Mouse (Mus musculus): ENCODE data around the gene Vps45. TPM values are rescaled to one million over a fixed set of nuclear protein-coding genes. Genes with fewer than 3 reads are reported as not detected.

Gene Vps45
- total and polyA plus RNA-seq, 2 experiments from 2014 or later = 10.5 to 49.4 TPM

DNA sequence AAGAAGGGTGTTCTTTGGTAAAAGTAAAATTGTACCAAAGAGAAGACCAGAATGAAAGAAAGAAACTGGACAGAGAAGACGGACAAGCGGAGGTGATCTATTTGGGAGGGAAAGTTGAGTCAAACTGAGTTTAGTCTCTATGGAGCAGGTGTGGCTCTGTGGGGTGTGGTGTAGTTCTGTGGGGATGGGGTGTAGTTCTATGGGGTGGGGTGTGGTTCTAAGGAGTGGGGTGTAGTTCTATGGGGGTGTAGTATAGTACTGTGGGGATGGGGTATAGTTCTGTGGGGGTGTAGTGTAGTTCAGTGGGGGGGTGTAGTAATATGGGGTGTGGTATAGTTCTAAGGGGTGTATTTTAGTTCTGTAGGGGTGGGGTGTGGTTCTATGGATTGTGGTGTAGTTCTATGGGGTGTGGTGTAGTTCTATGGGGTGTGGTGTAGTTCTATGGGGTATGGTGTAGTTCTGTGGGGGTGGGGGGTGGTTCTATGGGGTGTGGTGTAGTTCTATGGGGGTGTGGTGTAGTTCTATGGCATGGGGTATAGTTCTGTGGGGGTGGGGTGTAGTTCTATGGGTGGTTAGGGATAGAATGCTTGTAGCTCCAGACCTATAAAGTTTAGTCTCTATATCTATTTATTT lies 41.9 kb downstream of the Vps45 start:
- H3K4me2 ChIP-seq (ENCODE audit: low read depth, low read length) = no peak overlapping the region
- peaks cover 16% of the 10 kb centered on the region for H3K4me1 ChIP-seq (ENCODE audit: control insufficient read depth, insufficient read depth)
- H3K27ac ChIP-seq (ENCODE audit: low read depth) = no peak overlapping the region
- 91% methylated on average over 2 of the region's 2 CpGs for WGBS
- TF ChIP-seq EP300 (IDR thresholded peaks at IDR 0.05; ENCODE audit: low read depth) (no peak), CTCF (IDR thresholded peaks at IDR 0.05; ENCODE audit: low read depth) (no peak)
- H3K27me3 ChIP-seq (ENCODE audit: control insufficient read depth, insufficient read depth, low read length) = no peaks in the 10 kb centered on the region
- no peak overlapping the region for H3K9ac ChIP-seq (replicated peaks; ENCODE audit: low read depth, low read length)
- no peak for ATAC-seq (ENCODE audit: insufficient read depth, low read depth)
- no peaks in the 10 kb centered on the region for H3K9me3 ChIP-seq (replicated peaks; ENCODE audit: control insufficient read depth, low read length)
- H3K4me3 ChIP-seq (ENCODE audit: low read depth, low read length) = no peak overlapping the region
- no peak for DNase-seq (ENCODE audit: low spot score)
- no peaks in the 10 kb centered on the region for H3K36me3 ChIP-seq (replicated peaks; ENCODE audit: control insufficient read depth, insufficient read depth, low read length)

DNA sequence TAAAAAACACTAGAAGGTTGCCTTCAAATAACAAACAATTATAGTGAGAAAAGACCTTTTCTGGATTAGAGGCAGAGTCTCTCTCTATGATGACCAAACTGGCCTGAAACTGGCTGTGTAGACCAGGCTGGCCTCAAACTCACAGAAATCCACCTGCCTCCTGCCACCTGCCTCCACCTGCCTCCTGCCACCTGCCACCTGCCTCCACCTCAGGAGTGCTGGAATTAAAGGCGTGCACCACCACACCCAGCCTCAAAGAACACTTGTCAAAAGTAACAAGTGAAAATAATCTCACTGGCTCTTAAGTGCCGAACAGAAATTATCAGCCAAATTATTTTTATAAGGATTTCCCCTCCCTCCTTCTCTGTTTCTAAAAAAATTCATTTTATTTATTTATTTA lies 42.6 kb downstream of the Vps45 start:
- H3K9ac ChIP-seq (replicated peaks; ENCODE audit: low read depth, low read length) = no peak overlapping the region
- no peaks in the 10 kb centered on the region for H3K27me3 ChIP-seq (ENCODE audit: control insufficient read depth, insufficient read depth, low read length)
- H3K9me3 ChIP-seq (replicated peaks; ENCODE audit: control insufficient read depth, low read length) = no peaks in the 10 kb centered on the region
- 84% methylated on average over 2 of the region's 2 CpGs for WGBS
- ATAC-seq (ENCODE audit: insufficient read depth, low read depth) (no peak), DNase-seq (ENCODE audit: low spot score) (no peak)
- H3K4me1 ChIP-seq (ENCODE audit: control insufficient read depth, insufficient read depth) = peaks cover 16% of the 10 kb centered on the region
- H3K4me3 ChIP-seq (ENCODE audit: low read depth, low read length) = no peak overlapping the region
- no peak overlapping the region for H3K4me2 ChIP-seq (ENCODE audit: low read depth, low read length)
- H3K27ac ChIP-seq (ENCODE audit: low read depth) = no peak overlapping the region
- TF ChIP-seq EP300 (IDR thresholded peaks at IDR 0.05; ENCODE audit: low read depth) (no peak), CTCF (IDR thresholded peaks at IDR 0.05; ENCODE audit: low read depth) (no peak)
- no peaks in the 10 kb centered on the region for H3K36me3 ChIP-seq (replicated peaks; ENCODE audit: control insufficient read depth, insufficient read depth, low read length)

DNA sequence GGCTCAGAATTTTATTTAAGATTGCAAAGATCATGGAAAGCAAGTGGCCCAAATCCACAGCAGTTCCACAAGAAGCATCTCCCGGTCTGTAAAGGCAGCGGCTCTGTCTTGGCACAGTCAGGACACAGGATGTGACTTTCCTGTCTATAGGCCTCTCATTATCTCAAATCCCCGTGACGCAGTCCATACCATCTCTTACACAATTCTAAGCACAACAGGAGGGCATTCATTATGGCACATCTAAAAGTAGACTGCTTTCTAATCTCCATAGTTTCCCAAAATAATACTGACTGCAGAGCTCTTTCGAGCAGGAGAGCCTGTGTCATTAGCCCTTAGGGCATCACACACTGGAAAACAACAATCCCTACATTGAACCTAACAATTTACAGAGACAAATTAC lies 45.5 kb downstream of the Vps45 start:
- Histone ChIP-seq H3K4me1 (ENCODE audit: control insufficient read depth, insufficient read depth) (peaks cover 16% of the 10 kb centered on the region), H3K36me3 (replicated peaks; ENCODE audit: control insufficient read depth, insufficient read depth, low read length) (no peaks in the 10 kb centered on the region), H3K9ac (replicated peaks; ENCODE audit: low read depth, low read length) (no peak overlapping the region), H3K4me3 (ENCODE audit: low read depth, low read length) (no peak overlapping the region), H3K9me3 (replicated peaks; ENCODE audit: control insufficient read depth, low read length) (no peaks in the 10 kb centered on the region), H3K27me3 (ENCODE audit: control insufficient read depth, insufficient read depth, low read length) (no peaks in the 10 kb centered on the region), H3K27ac (ENCODE audit: low read depth) (peak overlapping the region; percentile 84), H3K4me2 (ENCODE audit: low read depth, low read length) (no peak overlapping the region)
- 5% methylated on average over 5 of the region's 5 CpGs for WGBS
- ATAC-seq (ENCODE audit: insufficient read depth, low read depth) (peak; percentile 75), DNase-seq (ENCODE audit: low spot score) (peak; percentile 85)
- no peak for TF ChIP-seq EP300 (IDR thresholded peaks at IDR 0.05; ENCODE audit: low read depth)
- no peak for TF ChIP-seq CTCF (IDR thresholded peaks at IDR 0.05; ENCODE audit: low read depth)

DNA sequence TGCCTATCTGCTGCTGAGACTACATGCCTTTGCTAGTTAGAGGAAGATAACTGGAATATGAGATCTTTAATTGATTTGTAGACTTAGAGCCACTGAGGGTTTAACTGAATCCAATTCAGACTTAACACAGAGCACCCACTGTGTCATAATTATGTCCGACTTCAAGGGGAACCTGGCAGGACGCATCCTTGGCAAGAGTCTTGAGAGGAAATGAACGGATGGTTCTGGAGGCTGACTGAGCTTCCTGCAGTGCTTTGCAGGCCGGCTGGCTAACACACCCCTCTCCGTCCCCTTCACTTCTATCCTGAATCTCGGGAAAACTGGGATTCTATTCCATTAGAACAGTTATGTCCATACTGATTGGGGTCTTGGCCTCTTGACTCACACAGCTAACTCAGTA lies 49.8 kb downstream of the Vps45 start:
- H3K4me2 ChIP-seq (ENCODE audit: low read depth, low read length) = no peak overlapping the region
- DNase-seq (ENCODE audit: low spot score) (no peak), ATAC-seq (ENCODE audit: insufficient read depth, low read depth) (no peak)
- peaks cover 9% of the 10 kb centered on the region for H3K4me1 ChIP-seq (ENCODE audit: control insufficient read depth, insufficient read depth)
- WGBS = 57% methylated on average over 6 of the region's 6 CpGs
- no peak overlapping the region for H3K4me3 ChIP-seq (ENCODE audit: low read depth, low read length)
- H3K27me3 ChIP-seq (ENCODE audit: control insufficient read depth, insufficient read depth, low read length) = no peaks in the 10 kb centered on the region
- TF ChIP-seq EP300 (IDR thresholded peaks at IDR 0.05; ENCODE audit: low read depth) (no peak), CTCF (IDR thresholded peaks at IDR 0.05; ENCODE audit: low read depth) (no peak)
- H3K27ac ChIP-seq (ENCODE audit: low read depth) = no peak overlapping the region
- no peaks in the 10 kb centered on the region for H3K9me3 ChIP-seq (replicated peaks; ENCODE audit: control insufficient read depth, low read length)
- no peak overlapping the region for H3K9ac ChIP-seq (replicated peaks; ENCODE audit: low read depth, low read length)
- no peaks in the 10 kb centered on the region for H3K36me3 ChIP-seq (replicated peaks; ENCODE audit: control insufficient read depth, insufficient read depth, low read length)

DNA sequence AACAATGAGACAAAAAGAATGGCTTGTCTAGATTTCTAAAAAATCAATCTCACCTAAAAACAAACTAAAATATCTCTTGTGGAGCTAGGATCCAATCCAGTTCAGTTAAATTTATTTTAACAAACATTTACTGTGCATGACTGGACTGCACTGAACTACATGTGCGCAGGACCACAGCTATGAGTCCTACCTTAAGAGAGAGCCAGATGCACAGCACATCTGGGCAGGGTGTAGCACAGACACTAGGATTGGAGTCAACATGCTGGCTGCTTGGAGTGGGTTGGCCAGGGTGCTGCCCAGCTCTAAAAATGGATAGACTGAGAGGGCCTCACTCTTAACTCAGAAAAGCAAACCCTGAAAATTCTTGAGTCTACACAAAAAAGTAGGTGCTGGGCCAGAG lies 56.7 kb downstream of the Vps45 start:
- no peak overlapping the region for H3K4me2 ChIP-seq (ENCODE audit: low read depth, low read length)
- H3K4me3 ChIP-seq (ENCODE audit: low read depth, low read length) = no peak overlapping the region
- H3K27ac ChIP-seq (ENCODE audit: low read depth) = peak overlapping the region; percentile 84
- no peak overlapping the region for H3K9ac ChIP-seq (replicated peaks; ENCODE audit: low read depth, low read length)
- peaks cover 34% of the 10 kb centered on the region for H3K4me1 ChIP-seq (ENCODE audit: control insufficient read depth, insufficient read depth)
- H3K36me3 ChIP-seq (replicated peaks; ENCODE audit: control insufficient read depth, insufficient read depth, low read length) = no peaks in the 10 kb centered on the region
- 95% methylated on average over 1 of the region's 1 CpGs for WGBS
- TF ChIP-seq EP300 (IDR thresholded peaks at IDR 0.05; ENCODE audit: low read depth) = no peak
- TF ChIP-seq CTCF (IDR thresholded peaks at IDR 0.05; ENCODE audit: low read depth) = no peak
- DNase-seq (ENCODE audit: low spot score) (no peak), ATAC-seq (ENCODE audit: insufficient read depth, low read depth) (no peak)
- no peaks in the 10 kb centered on the region for H3K9me3 ChIP-seq (replicated peaks; ENCODE audit: control insufficient read depth, low read length)
- H3K27me3 ChIP-seq (ENCODE audit: control insufficient read depth, insufficient read depth, low read length) = no peaks in the 10 kb centered on the region

DNA sequence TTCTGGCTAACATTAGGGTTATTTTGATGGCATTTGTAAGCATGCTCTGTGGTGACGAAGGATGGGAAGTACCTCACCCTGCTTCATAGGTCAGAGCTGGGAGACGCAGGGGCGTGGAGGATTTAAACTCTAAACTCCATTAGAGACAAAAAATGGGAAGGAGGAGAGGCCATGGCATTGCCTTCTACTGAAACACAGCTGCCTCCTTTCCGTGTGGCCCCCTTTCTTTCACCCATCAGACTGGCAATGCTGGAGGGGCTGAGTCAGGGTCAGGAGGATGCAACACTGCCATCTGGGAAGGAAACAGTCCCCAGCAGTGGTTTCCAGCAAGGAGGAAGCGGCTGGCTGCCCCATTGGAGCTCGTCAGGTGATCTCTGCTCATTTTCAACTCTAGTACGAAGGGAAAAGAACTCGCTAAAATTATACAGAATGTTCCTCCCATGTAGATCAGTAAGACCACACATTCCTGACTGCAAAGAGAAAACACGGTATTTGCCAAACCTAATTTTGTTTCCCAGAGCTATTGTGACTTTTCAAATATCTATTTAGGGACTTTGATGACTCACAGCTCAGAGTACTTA lies 57.3 kb downstream of the Vps45 start:
- Histone ChIP-seq H3K27me3 (ENCODE audit: control insufficient read depth, insufficient read depth, low read length) (no peaks in the 10 kb centered on the region), H3K4me1 (ENCODE audit: control insufficient read depth, insufficient read depth) (peaks cover 35% of the 10 kb centered on the region), H3K9ac (replicated peaks; ENCODE audit: low read depth, low read length) (no peak overlapping the region), H3K27ac (ENCODE audit: low read depth) (peak overlapping the region; percentile 84), H3K9me3 (replicated peaks; ENCODE audit: control insufficient read depth, low read length) (no peaks in the 10 kb centered on the region), H3K4me3 (ENCODE audit: low read depth, low read length) (no peak overlapping the region), H3K36me3 (replicated peaks; ENCODE audit: control insufficient read depth, insufficient read depth, low read length) (no peaks in the 10 kb centered on the region), H3K4me2 (ENCODE audit: low read depth, low read length) (no peak overlapping the region)
- no peak for ATAC-seq (ENCODE audit: insufficient read depth, low read depth)
- TF ChIP-seq EP300 (IDR thresholded peaks at IDR 0.05; ENCODE audit: low read depth) (no peak), CTCF (IDR thresholded peaks at IDR 0.05; ENCODE audit: low read depth) (no peak)
- DNase-seq (ENCODE audit: low spot score) = peak; percentile 47
- 38% methylated on average over 9 of the region's 9 CpGs for WGBS
